8 mouse cellular contexts compared by ENCODE assay signal in the genomic region with DNA sequence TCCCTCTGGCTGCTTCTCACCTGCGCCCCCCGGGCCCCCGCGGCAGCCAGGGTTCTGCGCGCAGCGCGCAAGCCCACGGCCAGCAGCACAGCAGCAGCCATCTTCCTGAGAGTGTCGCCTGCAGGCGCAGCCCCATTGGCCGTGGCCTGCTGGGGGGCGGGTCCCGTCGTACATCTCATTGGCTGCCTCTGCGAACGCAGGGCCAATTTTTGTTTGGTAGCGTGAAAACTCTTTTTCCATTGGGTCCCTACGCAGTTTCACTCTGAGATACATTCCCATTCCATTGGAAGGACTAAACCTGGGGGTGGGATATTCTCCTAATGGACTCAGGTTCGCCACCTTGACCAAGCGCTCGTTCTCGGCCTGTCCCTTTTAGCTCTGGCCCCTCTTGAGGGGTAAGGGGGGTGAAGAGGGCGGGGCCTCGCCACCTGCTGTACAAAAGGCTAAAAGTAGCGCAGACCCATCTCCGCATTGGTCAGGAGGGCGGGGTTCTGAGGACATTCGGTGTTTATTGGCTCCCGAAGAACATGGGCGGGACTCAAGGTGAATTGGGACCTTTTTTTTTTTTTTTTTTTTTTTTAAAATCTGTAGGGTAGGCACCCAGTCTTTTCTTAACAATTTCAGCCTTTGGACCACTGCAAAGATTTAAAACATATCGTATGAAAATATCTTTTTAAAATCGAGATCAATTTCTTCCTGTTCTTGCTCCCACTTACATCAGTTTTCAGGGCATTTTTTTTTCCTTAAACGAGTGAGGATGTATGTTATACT. TPM values are rescaled to one million over a fixed set of nuclear protein-coding genes. Genes with fewer than 3 reads are reported as not detected.
DNase-seq lines count a peak whose midpoint lies in the region; ATAC-seq lines count a peak whose summit lies in the region.

A gene (minus strand): TSS at position 128 of the 771 bp plus-strand sequence.

- peak; percentile 100 for DNase-seq in R1 (ENCODE audit: low read depth, low spot score)
- DNase-seq in cerebellum, postnatal 25 days, result peak; percentile 95 to 97
- peak; percentile 82 to 92 for DNase-seq in frontal cortex, postnatal 25 days (ENCODE audit: low spot score in 2 of 2)
- peak; percentile 94 for DNase-seq in hindbrain, embryonic 14.5 days (ENCODE audit: low spot score)
- DNase-seq in layer of hippocampus, postnatal 36 days, result peak; percentile 93 to 94
- DNase-seq in lung, postnatal 36 days, result peak; percentile 98
- peak; percentile 99 for DNase-seq in retina, postnatal 1 day
- peak; percentile 87 to 90 for DNase-seq in urinary bladder, adult 18-20 months (ENCODE audit: low spot score in 2 of 2)

- H3K27ac ChIP-seq in hindbrain, embryonic 14.5 days, result peak within 1 kb of the TSS; percentile 95

- H3K9ac ChIP-seq in hindbrain, embryonic 14.5 days, result peak within 1 kb of the TSS; percentile 90

- H3K4me1 ChIP-seq in hindbrain, embryonic 14.5 days (replicated peaks; ENCODE audit: control insufficient read depth, insufficient read depth, low read length), result peaks cover 5% of the 10 kb centered on the region; the same call in 1 of the 2 replicates

- H3K9me3 ChIP-seq in hindbrain, embryonic 14.5 days (ENCODE audit: control insufficient read depth, low read length), result no peaks in the 10 kb centered on the region

- H3K4me2 ChIP-seq in hindbrain, embryonic 14.5 days (replicated peaks), result peak within 1 kb of the TSS; percentile 65

- no peaks in the 10 kb centered on the region for H3K27me3 ChIP-seq in hindbrain, embryonic 14.5 days (ENCODE audit: control insufficient read depth, insufficient read depth, low read length)

- WGBS in hindbrain, embryonic 14.5 days, result under 1% methylated on average over 34 of the region's 34 CpGs

- H3K36me3 ChIP-seq in hindbrain, embryonic 14.5 days (replicated peaks; ENCODE audit: control insufficient read depth, insufficient read depth), result no peaks in the 10 kb centered on the region

- peak; percentile 97 for ATAC-seq in hindbrain, embryonic 14.5 days (ENCODE audit: low FRiP score)

- H3K4me3 ChIP-seq in hindbrain, embryonic 14.5 days (replicated peaks; ENCODE audit: low read length), result peak within 1 kb of the TSS; percentile 80

RNA-seq across cellular contexts. Expression of the gene that starts here (rescaled TPM):
- polyA plus RNA-seq in hindbrain, embryonic 14.5 days (2014; fragmentation: Nextera tagmentation; extraction: Ambion mirVana), result 70.1 and 77.0 TPM in 2 replicates
- 10 to 100 TPM; 29.6 to 33.2 TPM for total RNA-seq in layer of hippocampus, postnatal 36 days (2021)

Comparison
In these comparisons a context has a peak if more than half of its experiments do, and no peak if none do; other contexts are left out.
1. Peak in every context shown above with its lines: DNase-seq, ATAC-seq, H3K4me3 ChIP-seq and H3K27ac ChIP-seq.